Mouse (Mus musculus) kidney, adult 2 months (tissue): ENCODE data around the gene Prokr1. TPM values are rescaled to one million over a fixed set of nuclear protein-coding genes. Genes with fewer than 3 reads are reported as not detected.

Source experiments
- DNase-seq: peaks from one replicate; pipeline ENCODE4 v3.0.0; 2021
- H3K27ac ChIP-seq: fragments of 200-500 bp; 2 replicates; pipeline ENCODE4 v1.5.1; 2012; ENCODE audit warnings: low read depth, low read length, control low read depth, inconsistent platforms; ENCODE audit not compliant: insufficient read depth
- H3K27me3 ChIP-seq: fragments of 200-500 bp; replicated peaks from 2 replicates; pipeline ENCODE4 v1.6.1; 2012; ENCODE audit warnings: mild to moderate bottlenecking, moderate library complexity, low read length, inconsistent platforms; ENCODE audit not compliant: control insufficient read depth, insufficient read depth
- H3K36me3 ChIP-seq: fragments of 200-500 bp; 2 replicates; pipeline ENCODE4 v1.6.1; 2012; ENCODE audit warnings: mild to moderate bottlenecking, moderate library complexity, low read length, inconsistent platforms; ENCODE audit not compliant: control insufficient read depth, insufficient read depth
- H3K4me1 ChIP-seq: fragments of 200-500 bp; 2 replicates; pipeline ENCODE4 v1.6.1; 2011; ENCODE audit warnings: low read length; ENCODE audit not compliant: control insufficient read depth, insufficient read depth
- H3K4me3 ChIP-seq: fragments of 200-500 bp; 2 replicates; pipeline ENCODE4 v1.5.1; 2011; ENCODE audit warnings: mild to moderate bottlenecking, low read depth, low read length, control low read depth; ENCODE audit not compliant: insufficient read depth
- CTCF ChIP-seq: fragments of 200-500 bp; conservative IDR thresholded peaks from 2 replicates; pipeline ENCODE4 v1.5.1; 2011; ENCODE audit warnings: low read depth, mild to moderate bottlenecking, control low read depth, low read length, moderate library complexity, mixed read lengths; ENCODE audit not compliant: insufficient read depth, insufficient read length
- POLR2A ChIP-seq: fragments of 200-500 bp; IDR thresholded peaks from one replicate; pipeline ENCODE4 v1.6.1; 2011; ENCODE audit warnings: low read depth, low read length, control low read depth
- WGBS: fragments of 180-500 bp; shearing (Covaris S2); methylation state at CpG from one replicate; pipeline ENCODE4 v1.1.7; 2018; 5-methylcytosine and 5-hydroxymethylcytosine counted together
- polyA plus RNA-seq: library from polyadenylated mRNA; depleted of rRNA; stranded (reverse); fragments of >200 nt; gene quantifications from 2 replicates; pipeline ENCODE4 v1.2.3, GENCODE M21; 2012

Gene Prokr1
- polyA plus RNA-seq, 1 experiment: 0.19 TPM

DNA sequence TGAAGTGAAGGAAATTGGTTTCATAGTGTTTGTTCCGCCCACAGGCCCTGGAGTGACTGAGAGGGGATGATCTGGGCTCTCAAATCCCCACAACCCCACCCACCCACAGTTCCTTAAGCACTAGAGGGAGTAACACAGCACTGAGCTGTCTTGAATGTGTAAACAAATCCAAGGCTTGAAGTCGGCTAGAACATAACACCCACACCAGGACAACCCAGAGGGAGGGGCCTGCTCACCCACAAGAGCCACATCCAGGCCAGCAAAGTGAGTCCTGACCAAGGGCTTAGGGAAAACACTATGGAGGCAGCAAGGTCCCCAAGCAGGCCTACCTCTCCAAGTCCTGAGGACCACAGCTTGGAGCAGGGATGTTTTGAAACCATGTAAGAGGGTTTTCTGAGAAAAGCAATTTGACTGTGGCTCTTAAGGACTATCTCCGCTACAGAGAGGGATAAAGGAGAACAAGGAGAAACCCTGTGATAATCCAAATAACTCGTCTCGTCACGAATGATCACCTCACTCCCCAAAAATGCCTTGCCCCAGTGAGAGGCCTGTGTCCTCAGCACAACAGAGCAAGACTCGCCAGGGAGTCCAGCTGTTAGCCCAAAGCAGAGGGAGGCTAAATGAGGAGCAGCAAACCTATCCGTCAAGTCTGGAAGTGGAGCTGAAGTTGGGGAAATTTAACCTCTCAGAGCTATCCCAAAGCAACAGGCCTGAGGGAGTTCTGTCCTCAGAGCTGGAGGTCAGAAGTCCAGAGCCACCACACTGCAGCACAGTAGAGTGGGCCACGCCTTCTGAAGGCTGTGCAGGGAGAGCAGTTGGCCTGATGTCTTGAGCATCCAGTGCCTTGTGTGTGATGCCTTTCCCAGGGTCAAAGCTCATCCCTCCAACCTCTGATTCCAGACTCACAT is 22.6 kb downstream of the Prokr1 start:
- TF ChIP-seq CTCF (no peak), POLR2A (no peak)
- H3K4me1 ChIP-seq: no peaks in the 10 kb centered on the region
- whole genome bisulfite sequencing: 74% methylated on average over 9 of the region's 9 CpGs
- no peak overlapping the region for H3K27ac ChIP-seq
- H3K36me3 ChIP-seq: no peaks in the 10 kb centered on the region
- no peaks in the 10 kb centered on the region for H3K27me3 ChIP-seq
- no peak overlapping the region for H3K4me3 ChIP-seq
- DNase-seq: no peak

DNA sequence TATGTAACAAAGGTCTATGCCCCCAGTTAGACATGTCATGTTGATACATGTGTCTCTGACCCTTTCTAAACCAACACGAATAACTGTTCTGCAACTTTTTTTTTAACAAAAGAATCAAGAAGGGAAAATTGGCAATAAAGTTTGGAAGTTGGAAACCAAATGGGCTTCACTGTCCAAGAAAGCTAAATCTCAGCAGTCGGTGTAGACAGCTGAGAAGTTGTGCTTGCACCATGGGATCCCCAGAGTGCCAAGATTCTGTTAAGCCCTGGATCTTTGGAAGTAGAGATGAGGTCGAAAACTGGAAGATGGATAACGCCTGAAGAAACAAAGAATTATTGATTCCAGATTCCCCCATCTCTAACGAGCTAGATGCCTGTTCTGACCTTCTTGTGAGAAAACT is 25.4 kb downstream of the Prokr1 start:
- no peak overlapping the region for H3K27ac ChIP-seq
- TF ChIP-seq POLR2A (no peak), CTCF (no peak)
- H3K4me1 ChIP-seq: no peaks in the 10 kb centered on the region
- H3K36me3 ChIP-seq: no peaks in the 10 kb centered on the region
- 76% methylated on average over 5 of the region's 5 CpGs for WGBS
- H3K27me3 ChIP-seq: no peaks in the 10 kb centered on the region
- DNase-seq: no peak
- no peak overlapping the region for H3K4me3 ChIP-seq

DNA sequence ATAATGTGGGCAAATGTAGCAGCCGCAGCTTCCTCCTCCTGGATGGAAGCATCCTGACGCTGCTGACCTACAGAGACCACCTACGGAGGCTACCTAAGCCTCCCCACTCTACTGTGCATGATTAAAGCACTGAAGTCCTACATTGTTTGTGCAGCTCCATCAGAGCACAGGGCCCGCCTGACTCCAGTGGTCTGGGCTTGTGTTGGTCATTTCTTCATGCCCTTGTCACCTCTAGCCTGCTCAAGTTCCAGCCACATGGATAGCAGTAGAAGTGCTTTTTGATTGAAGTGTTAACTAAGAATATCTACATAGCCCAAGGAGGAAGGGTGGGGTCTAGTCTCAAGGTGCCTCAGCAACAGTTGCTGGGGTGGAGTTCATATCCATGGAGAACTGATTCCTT is 26.2 kb downstream of the Prokr1 start:
- DNase-seq: no peak
- TF ChIP-seq CTCF (no peak), POLR2A (no peak)
- H3K27ac ChIP-seq: no peak overlapping the region
- WGBS: 95% methylated on average over 4 of the region's 4 CpGs
- H3K36me3 ChIP-seq: no peaks in the 10 kb centered on the region
- no peaks in the 10 kb centered on the region for H3K4me1 ChIP-seq
- H3K27me3 ChIP-seq: no peaks in the 10 kb centered on the region
- no peak overlapping the region for H3K4me3 ChIP-seq

DNA sequence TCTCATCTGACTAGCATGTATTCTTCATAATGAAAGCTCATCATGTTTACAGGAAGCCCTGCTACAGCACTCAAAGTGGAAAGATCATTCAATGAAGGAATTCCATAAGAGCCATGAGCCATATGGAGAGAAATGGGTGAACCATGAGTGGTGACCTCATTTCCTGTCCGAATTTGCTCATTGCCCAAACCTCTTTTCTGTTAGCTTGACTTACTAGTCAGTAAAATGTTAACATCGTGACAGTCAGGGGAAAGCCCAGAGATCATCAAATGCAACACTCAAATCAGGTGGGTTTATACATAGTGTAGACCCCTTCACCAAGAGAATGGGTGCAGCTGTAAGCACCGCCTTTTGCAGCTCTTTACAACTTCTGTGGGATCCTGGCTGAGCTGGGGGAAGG is 36.8 kb downstream of the Prokr1 start:
- H3K4me1 ChIP-seq: no peaks in the 10 kb centered on the region
- WGBS: 84% methylated on average over 3 of the region's 3 CpGs
- no peaks in the 10 kb centered on the region for H3K27me3 ChIP-seq
- no peak for DNase-seq
- TF ChIP-seq CTCF (no peak), POLR2A (no peak)
- H3K4me3 ChIP-seq: no peak overlapping the region
- no peak overlapping the region for H3K27ac ChIP-seq
- no peaks in the 10 kb centered on the region for H3K36me3 ChIP-seq

DNA sequence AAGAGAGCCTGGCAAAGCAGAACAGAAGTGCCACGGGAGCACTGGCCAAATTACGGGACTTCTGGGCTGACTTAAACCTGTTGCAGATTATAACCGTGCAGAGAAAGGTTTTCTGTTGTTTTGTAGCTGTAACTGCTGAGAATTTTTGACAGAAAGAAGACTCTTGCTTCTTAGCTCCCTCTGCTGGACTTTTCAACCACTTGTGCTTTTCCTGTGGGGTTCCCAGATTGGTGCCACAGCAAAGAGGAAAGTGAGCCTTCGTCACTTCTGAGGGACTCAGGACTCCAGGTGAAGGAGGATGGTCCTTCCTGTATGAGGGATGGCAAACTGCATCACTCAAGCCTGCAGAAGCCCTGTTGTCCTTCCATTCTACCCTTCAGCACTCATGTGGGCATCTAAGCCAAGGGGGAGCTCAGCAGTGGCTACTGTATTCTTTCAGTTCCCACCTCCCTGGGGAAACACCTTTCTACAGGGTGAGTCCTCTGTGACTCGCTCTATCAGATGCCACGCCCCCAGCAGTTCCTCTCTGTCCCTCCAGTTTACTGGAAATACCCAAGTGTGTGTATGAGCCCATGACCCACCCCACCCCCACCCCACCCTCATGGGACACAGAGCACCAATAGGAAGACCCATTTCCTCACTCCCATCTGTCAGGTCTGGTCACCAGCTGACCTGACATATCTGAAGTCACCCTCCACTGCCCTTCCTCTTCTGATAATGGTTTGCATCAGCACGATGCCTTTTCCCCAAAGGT is 38.3 kb downstream of the Prokr1 start:
- WGBS: 47% methylated on average over 7 of the region's 7 CpGs
- peak; percentile 21 for DNase-seq
- TF ChIP-seq POLR2A (no peak), CTCF (peak; percentile 28; the same call in 1 of the 2 replicates)
- H3K36me3 ChIP-seq: no peaks in the 10 kb centered on the region
- H3K27ac ChIP-seq: no peak overlapping the region
- no peaks in the 10 kb centered on the region for H3K4me1 ChIP-seq
- H3K4me3 ChIP-seq: no peak overlapping the region
- H3K27me3 ChIP-seq: no peaks in the 10 kb centered on the region

DNA sequence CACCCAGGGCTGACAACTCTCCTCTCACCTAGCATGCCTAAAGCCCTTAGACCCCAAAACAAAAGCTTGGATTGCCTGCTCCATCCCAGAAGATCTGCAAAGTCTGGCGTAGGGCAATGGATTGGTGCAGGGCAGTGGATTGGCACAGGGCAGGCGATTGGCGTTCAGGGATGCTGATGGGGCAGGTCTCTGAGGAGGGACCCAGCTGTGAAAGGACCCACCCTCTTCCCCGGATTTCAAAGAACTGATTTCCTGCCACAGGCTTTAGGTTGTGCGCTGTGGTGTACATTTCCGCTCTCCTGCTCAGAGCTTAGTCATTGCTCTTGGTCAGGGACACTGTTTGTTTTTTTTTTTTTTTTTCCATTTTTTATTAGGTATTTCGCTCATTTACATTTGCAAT is 42.7 kb downstream of the Prokr1 start:
- 88% methylated on average over 7 of the region's 7 CpGs for WGBS
- DNase-seq: no peak
- H3K27me3 ChIP-seq: no peaks in the 10 kb centered on the region
- H3K36me3 ChIP-seq: no peaks in the 10 kb centered on the region
- H3K4me3 ChIP-seq: no peak overlapping the region
- no peak overlapping the region for H3K27ac ChIP-seq
- no peak for TF ChIP-seq POLR2A
- TF ChIP-seq CTCF: no peak
- no peaks in the 10 kb centered on the region for H3K4me1 ChIP-seq

DNA sequence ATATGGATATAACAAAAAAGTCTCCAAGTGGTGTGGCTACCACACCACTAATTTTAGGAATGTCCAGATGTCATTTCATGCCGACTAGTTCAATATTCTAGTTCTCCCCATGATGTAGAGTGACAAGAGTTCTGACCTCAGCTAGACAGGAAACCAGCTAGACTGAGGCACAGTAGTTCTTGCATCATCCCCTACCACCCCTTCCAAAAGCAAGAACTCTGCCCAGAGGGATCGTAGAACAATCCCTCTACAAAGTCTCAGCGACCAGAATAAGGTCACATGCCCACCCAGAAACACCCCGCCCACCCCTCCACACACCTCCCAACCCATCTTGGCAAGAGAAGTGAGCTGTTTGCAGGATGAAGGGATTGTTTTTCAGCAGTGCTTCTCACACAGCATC is 43.1 kb downstream of the Prokr1 start:
- no peaks in the 10 kb centered on the region for H3K4me1 ChIP-seq
- WGBS: 85% methylated on average over 4 of the region's 4 CpGs
- H3K4me3 ChIP-seq: no peak overlapping the region
- no peaks in the 10 kb centered on the region for H3K36me3 ChIP-seq
- H3K27me3 ChIP-seq: no peaks in the 10 kb centered on the region
- no peak overlapping the region for H3K27ac ChIP-seq
- no peak for DNase-seq
- TF ChIP-seq POLR2A (no peak), CTCF (no peak)
